Mouse (Mus musculus) spleen, postnatal 4 days (tissue): ENCODE data around the gene Acly.
A peak's percentile ranks its signal among the peaks of the same experiment; 100 is the strongest.

Experiments used
- DNase-seq, 2 experiments: peaks; one replicate each; pipeline ENCODE4 v3.0.0; 2022; ENCODE audit warnings: low spot score in 2 of 2

The Acly gene

DNA sequence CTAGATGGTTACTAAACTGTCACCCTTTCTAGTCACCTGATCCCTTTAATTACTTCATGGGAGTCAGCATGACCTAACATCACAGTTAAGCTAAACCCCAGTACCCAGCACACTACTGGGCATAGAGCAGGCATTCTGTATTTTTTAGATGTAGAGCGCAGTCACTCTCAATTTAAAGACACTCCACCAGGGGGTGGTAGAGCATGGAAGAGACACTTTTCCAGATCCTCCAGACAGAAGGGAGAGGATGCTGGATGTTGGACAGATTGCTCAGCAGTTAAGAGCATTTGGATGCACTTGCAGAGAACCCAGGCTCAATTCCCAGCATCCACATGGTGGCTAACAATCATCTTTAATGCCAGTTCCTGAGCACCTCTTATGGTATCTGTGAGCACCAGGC lies 15.4 kb downstream of the Acly start:
- DNase-seq = no peak

DNA sequence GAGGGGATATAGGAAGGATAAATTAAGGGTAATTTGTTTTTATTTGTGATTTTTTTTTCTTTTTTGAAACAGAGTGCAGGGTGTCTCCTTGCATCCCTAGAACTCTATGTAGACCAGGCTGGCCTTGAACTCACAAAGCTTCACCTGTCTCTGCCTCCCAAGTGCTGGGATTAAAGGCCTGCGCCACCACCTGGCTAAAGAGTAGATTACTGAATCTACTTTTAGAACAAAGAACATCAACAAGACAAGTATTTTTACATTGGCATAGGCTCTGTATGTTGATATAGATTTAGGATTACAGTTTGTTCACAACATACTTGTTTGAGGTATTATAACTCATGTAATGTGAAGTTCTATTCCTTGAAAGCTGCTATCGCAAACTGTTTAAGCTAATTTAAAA lies 17.2 kb downstream of the Acly start:
- DNase-seq = no peak

DNA sequence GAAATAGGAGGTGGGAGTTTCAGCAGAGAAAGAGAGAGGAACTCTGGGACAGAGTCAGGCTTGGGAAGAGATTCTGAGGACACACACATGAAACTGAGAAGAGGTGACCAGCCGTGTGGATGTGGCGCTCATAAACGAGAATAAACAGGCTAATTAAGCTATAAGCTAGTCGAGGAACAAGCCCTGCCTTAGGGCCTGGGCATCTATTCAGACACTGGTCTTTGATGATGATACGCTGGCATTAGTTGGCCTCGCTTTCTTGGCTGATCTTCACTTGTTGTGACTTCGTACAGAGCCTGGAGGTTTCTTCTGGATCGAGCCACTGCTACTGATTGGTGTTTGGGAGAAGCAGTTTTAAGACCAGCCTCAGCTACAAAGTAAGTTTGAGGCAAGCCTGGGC lies 21.8 kb downstream of the Acly start:
- DNase-seq = no peak

DNA sequence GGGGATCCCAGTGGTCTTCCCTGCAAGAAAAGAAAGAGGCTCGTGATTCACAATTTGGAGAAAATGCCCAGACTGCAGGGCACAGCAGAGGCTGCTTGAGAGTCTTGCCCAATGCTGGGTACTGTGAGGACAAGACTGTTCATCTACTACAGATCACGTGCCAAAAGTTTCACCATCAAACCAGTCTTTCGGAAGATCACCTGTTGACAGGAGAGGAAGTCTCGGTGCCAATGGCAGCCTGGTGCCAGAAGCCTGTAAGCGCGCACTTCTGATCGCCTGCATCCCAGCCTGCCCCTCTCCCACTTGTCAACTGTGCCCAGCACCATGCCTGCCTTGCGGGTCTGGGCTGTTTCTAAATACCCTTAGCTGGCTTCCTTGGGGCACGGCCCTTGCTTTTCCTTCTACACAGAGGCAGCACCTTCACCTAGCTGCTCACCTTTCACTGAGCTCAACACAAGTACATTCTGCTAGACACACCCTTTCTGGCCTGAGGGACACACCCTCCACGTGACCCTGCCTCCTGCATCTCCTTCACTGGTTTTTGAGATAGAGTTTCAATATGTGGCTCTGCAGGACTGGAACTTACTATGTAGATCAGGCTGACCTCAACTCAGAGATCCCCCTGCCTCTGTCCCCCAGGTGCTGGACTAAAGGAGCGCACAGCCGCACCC lies 22.7 kb downstream of the Acly start:
- no peak for DNase-seq

DNA sequence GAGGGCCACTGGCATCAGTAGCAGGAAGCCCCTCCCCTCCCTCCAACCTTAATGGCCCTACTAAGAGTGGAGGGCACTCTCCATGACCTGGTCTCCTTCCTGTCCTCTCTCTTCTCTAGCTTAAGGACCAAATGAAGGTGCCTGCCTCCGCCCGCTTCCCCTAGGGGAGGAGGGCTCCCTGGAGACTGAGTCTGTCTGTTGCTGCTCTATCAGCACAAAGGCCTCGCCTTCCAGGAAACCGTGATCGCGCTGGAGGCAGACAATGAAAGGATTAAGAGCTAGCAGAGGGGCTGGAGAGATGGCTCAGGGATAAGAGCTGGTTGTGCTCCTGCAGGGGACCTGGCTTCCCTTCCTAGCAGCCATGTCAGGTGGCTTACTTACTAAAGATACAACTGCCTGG lies 26.5 kb downstream of the Acly start:
- DNase-seq = no peak

DNA sequence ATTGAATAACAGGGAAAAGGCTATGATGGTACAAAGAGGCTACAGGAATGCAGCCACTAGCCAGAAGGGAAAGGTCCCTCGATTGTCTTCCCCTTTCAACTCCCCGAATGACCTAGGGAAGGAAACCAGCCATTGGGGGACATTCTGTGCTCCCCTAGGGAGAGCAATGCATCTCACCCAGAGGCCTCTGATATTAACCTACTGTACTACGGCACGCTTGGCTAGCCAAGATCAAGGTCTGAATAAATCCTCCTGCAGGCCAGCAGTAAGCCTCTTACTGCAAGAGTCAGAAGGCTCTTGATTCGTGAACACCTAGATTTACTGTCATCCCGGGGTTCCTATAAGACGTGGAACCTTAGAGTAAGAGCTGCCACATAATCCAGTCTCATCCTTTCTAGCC lies 27.1 kb downstream of the Acly start:
- no peak for DNase-seq

DNA sequence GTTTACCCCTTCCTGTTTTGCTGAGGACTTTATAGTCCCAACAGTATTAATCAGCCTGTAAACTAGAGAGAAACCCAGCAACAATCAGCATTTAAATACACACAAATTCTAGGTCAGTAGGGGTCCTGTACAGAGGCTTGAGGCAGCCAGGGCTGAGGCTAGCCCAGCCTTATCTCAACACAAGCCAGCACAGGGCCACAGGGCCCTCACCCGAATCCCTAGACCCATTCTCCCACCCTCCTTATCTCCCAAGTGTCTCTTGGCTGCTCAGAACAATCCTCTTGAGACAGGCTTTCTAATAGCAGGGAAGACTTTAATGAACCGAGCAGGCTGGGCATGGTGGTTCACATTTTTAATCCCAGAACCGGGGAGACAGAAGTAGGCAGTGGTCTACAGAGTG lies 27.6 kb downstream of the Acly start:
- no peak for DNase-seq

DNA sequence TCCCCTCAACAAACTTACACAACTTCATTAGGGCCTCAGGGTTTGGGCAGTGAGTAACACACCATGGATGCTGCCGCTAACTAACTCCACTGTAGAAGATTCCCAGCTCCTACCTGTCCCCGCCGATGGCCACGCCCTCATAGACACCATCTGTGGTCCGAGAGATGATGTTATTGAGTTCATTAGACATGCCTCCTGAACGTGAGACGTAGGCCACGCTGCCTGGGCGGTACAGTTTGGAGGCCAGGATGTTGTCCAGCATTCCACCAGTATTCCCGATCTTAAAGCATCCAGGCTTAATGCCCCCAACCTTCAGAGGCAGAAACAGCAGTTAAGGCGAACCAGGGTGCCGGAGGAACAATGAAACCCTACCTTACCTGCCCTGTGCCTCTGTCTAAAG lies 34.0 kb downstream of the Acly start:
- DNase-seq = no peak

DNA sequence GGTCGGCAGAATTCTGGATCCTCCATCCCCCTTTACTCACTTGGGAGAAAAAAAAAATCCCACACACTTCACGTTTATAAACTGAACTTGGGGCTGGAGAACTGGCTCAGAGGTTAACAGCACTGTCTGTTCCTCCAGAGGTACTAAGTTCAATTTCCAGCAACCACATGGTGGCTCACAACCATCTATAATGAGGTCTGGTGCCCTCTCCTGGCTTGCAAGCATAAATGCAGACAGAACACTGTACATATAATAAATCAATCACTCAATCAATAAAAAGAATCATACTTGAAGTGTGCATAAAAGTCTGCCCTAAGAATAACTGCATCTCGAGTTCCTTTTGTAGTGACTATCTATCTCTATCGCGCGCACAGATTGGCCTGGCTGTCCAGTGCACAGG lies 36.8 kb downstream of the Acly start:
- no peak for DNase-seq

DNA sequence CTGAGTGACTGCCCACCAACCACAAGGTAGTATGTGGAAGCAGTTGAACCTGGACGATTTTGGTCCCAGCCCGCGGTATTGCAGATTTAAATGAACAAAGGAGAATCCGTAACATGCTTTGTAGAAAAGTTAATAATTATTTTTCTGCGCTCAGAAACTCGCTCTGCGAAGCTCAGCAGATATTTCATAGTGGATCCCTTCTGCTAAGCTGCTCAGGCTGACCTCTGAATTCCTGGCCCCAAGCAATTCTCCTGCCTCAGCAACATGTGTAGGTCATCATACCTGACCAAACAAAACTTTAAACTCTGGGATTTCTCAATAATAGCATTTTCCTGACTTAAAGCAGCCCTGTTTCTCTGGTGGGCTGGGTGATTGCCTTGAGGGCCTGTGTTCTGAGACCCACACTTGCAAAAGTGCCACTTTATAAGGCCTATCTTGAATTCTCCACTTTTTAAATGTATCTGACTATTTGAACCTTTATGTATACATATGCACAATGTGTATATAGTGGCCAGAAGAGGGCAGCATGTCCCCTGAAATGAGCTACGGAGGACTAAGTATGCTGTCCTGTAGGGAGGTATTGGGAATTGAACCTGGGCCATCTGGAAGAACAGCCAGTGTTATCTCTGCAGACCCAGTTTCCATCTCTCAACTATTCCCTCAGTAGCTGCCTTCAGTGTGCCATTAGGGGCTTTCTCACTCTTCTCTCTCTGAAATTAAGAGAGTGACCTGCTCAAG lies 41.8 kb downstream of the Acly start:
- DNase-seq = no peak

DNA sequence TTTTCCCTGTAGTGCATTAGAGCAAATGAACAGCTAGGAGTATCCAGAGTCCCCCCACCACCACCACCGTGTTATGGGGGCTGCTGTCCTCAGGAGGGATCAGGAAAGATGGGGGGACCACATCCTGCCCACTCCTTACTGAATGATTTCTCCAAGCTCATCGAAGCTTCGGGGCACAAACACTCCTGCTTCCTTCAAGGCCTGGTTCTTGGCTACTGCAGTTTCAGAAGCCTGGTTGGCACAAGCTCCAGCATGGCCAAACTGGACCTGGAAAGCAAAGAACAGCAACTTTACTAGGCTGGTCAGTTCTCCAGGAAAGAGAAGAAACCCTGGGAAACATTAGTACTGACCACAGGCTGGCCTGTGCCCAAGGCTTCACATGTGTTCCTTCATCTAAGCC lies 43.3 kb downstream of the Acly start:
- no peak for DNase-seq

DNA sequence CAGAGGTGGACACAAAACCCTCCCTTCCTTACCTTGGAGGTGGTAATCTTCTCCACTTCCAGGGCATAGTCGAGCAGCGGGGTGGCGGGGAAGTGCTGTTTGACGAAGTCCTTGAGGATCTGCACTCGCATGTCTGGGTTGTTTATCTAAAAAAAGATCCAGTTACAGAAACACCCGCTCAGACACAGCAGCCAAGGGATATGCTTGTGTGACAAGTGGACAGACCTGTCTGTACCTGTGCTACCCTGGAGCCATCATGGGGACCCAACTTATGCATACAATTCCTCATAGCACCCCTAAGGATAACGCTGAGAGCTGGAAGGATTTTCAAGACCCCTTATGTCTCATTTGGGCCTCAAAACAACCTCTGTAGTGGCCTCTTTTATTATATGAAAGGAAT lies 48.6 kb downstream of the Acly start:
- no peak for DNase-seq

DNA sequence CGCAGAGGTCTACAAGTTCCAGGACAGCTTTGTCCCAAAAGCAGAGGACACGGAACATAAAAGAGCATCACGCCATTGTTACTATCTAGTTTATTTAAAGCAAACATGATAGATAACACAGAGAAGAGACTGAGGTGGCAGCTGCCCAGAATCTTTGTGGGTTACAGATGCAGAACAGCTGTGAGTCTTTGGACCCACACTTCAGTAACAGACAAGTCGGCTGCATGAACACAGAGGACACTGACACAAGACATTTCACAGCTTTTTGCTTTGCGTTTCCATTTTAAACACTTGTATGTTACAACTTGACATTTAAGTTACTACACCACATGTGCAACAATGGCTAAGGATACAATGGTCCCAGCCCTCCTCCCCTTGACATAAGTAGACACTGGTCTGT lies 51.5 kb downstream of the Acly start:
- no peak for DNase-seq

DNA sequence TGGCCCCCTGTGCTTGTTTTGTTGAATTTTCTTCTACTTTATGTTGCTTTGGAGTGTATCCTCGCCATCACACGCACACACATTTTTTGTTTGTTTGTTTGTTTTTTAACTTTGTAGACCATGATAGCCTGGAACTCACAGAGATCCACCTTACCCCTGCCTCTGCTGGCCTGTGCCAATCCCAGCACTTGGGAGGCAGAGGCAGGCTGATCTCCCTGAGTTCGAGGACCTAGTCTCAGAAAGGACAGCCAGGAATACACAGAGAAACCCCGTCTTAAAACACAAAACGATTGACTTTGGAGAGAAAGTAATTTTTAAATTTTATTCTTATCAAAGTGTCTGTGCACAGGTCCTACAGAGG lies 54.9 kb downstream of the Acly start:
- DNase-seq = no peak

DNA sequence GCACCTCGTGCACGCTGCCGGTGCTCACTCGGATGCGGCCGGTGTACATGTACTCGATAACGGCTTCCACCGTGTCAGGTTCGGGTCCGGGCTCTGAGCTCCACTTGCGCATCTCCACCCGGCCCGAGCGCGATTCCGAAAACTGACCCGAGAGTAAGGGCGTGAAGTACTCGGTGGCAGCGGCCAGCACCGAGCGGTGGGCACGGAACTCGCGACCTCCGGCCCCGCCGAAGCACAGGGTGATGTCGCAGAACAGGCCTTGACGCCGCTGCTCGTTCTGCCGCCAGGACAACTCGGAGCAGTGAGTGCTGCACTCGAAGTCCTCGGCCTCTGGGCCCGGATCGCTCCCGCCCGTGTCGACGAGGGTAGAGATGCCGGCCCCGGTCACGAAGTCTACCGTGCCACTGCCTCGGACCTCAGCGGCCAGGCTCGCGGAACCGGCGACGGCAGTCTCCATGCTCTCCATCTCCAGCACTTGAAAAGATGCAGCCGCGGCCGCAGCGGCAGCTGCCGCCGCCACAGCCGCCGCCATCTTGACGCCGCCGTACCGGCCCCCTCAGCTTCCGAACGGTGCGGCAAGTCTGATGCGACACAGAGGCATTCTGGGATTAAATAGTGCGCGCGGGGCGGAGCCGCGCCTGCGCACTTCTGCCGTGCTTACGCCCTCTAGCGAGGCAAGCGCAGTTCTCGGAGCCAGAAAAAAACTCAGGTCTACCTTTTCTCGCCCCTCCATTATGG lies 55.4 kb downstream of the Acly start, which contains the start of gene Klhl11:
TSS of gene Klhl11 (minus strand) at position 545 of the 738 bp plus-strand sequence.
- DNase-seq = peak; percentile 91 to 97

DNA sequence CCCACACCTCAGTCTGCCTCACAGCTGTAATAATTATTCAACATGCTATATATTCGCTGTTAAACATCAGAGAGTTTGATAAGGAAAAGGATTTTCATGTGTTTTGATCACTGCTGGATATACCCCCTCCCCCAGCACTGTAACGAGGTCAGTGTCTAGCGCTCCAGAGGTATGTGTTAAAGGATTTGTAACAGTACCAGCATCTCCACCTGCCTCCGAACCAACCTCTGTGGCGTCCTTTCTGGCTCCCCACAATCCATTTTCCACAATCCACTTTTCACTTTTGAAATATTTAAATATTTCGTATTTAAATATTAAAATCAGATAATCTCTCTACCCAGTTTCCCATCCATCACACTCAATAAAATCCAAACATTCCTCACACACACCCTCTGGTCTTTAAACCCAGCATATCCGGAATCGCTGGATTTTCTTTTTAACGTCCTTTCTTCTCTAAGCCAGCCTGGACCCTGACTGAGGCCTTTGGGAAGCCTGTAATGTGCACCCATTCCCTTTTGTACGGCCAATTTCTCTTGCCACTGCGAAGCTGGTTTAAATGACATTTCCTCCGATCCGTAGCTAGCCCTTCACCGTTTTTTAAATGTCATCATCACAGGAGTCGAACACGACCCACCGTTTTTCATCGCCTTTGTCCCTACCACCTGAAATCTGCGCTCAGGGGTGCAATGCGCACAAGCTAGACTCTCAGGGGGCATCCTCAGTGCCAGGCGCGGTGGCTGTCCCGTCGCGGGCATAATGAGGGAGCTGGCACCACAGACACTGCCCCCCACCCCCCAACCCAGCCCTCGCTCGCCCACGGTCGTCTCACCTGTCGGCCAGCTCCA lies 56.2 kb downstream of the Acly start:
- no peak for DNase-seq

DNA sequence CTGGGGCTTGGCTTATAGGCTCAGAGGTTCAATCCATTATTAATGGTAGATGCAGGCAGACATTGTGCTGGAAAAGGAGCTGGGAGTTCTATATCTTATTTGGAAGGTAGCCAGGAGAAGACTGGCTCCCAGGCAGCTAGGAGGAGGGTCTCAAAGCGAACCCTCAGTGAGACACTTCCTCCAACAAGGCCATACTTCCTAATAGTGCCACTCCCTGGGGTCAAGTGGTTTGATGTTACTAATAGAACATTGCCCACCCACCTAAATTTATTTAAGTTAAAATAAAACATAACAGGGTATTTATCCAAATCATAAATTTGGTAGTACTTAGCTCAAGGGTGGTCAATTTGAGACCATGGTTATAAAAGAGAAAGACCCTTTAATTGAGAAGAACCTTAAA lies 62.0 kb downstream of the Acly start:
- no peak for DNase-seq

DNA sequence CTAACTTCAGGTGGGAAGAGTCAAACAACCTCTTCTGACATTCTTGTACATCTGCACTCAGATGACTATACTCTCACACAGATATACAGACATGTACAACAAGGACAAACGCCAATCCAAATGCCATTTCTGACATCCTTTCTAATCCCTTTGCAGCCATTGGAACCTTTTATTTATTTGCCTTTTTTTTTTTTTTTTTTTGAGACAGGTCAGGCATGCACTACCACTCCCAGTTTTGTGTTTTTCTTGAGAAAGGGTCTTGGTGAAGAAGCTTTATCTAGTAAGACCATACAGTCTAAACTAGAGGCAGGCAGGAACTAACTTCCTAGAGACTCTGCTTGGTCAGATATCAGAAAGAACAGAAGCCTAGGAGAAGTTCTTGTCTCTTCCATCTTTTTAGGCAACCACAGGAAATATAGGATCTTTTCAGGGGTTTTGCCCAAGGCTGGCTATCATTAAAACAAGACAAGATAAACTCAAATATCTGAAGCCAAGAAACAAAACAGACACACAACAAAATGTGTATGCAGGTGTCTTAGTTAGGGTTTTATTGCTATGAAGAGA lies 62.5 kb downstream of the Acly start:
- no peak for DNase-seq

DNA sequence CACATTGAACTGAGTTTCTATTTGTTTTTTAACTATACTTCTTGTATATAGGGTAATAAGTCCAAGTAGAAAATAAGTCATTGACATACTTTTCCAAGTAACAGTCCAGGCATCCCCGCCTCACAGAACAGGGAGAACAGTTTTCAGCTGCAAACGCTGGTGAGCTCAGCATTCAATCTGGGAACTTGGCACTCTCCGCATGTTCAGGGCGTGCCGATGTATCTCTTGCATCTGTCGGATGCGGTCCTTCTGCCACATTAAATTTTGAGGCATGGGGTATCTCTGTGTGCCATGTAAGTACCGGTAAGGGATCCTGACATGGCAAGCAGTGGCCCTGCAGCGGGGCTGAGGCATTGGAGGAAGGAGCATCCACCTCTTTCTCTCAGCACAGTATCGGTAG lies 65.1 kb downstream of the Acly start:
- DNase-seq = no peak

DNA sequence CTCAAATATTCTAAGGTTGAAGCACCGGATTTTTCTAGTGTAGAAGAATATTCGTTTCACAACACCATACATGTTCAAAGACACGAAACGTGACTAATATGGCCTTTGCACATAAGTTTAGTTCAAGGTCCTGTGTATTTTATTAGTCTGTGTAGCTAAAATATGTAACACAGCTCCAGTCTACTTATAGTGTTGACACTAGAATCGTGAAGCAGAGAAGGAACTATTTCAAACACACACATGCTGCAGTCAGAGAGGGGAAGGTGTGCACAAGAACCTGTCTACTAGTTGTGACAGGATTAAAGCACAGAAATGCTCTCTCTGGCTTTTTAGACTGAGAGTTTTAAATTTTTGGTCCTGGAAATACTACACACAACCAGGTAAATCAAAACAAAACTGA lies 70.1 kb downstream of the Acly start:
- no peak for DNase-seq

DNA sequence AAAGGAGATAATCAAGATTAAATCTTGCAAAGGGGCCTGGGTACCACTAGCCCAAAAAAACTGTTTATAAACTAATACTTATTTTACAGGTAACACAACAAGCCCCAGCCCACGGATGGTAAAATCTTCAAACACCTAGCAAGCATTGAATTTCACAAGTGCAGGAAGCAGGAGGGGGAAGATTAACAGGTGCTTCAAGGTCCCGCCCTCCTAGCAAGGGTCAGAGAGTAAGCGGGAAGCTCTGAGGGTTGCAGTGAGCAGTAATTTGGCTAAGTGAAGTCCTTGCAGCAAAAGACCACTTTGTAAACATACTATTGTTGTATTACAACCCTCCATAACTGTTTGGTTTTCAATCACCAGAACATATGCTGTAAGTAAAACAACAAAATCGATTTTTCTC lies 70.6 kb downstream of the Acly start:
- no peak for DNase-seq

DNA sequence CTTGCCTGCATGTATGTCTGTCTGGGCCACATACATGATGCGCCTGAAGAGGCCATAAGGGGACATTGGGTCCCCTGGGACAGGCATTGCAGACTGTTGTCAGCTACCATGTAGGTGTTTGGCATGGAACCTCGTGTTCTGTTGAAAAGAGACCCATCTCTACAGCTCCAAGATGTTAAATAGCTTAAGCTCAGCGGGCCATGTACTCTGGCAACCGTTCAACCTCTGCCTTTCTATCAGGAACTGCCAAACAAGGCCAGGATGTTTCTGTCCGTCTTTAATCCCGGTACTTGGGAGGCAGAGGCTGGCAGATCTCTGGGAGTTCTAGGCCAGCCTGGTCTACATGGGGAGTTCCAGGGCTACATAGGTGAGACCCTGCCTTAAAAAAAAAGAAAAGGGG lies 85.2 kb downstream of the Acly start:
- DNase-seq = no peak
